Mouse (Mus musculus) erythroblast, adult 5-6 weeks (primary cell): ENCODE data around the gene Fbxl16. TPM values are rescaled to one million over a fixed set of nuclear protein-coding genes. Genes with fewer than 3 reads are reported as not detected.

Source experiments
- ATAC-seq: replicated peaks from 2 replicates; pipeline ENCODE4 v1.8.0; 2016; ENCODE audit warnings: moderate number of reproducible peaks, mild to moderate bottlenecking, moderate TSS enrichment, inconsistent platforms; ENCODE audit not compliant: poor library complexity, low FRiP score, severe bottlenecking
- total RNA-seq, 2 experiments: library from RNA; stranded (forward) in 1 of 2; stranded (reverse) in 1 of 2; fragments of 150-400 nt in 1 of 2; fragments of 200-764, 138-1000 nt in 1 of 2; gene quantifications; 2 replicates each; pipeline versions ENCODE4 v1.2.3 to v1.2.4; 2015 to 2017; ENCODE audit warnings: low replicate concordance in 2 of 2

Fbxl16 gene
- total RNA-seq, 2 experiments from 2014 or later, result 0.17 TPM; not detected in 1

- ATAC-seq, result no peak
Measured at GRCm38 (mm10) chr17:25837533-25837932, 28.6 kb downstream of the Fbxl16 start.

GRCm38 (mm10) chr17:25838904-25839303, 30.0 kb downstream of the Fbxl16 start:
- ATAC-seq, result no peak

GRCm38 (mm10) chr17:25839455-25840235, 30.8 kb downstream of the Fbxl16 start:
- ATAC-seq, result no peak

GRCm38 (mm10) chr17:25840519-25840918, 31.6 kb downstream of the Fbxl16 start:
- ATAC-seq, result no peak

- ATAC-seq, result no peak
Measured at GRCm38 (mm10) chr17:25841117-25841880, 32.4 kb downstream of the Fbxl16 start, which contains the start of gene Gm20683. Gene Gm20683 (minus strand): TSS chr17:25841763.

- no peak for ATAC-seq
Measured at GRCm38 (mm10) chr17:25842509-25842908, 33.6 kb downstream of the Fbxl16 start.

GRCm38 (mm10) chr17:25843122-25843521, 34.2 kb downstream of the Fbxl16 start:
- ATAC-seq, result no peak

GRCm38 (mm10) chr17:25843636-25844395, 34.9 kb downstream of the Fbxl16 start:
- ATAC-seq, result peak; percentile 44

GRCm38 (mm10) chr17:25844396-25844901, 35.6 kb downstream of the Fbxl16 start, which contains the start of gene Rhot2:
Gene Rhot2 (minus strand): TSS chr17:25844851.
- ATAC-seq, result peak; percentile 89

GRCm38 (mm10) chr17:25860229-25860628, 51.3 kb downstream of the Fbxl16 start:
- ATAC-seq, result no peak

- ATAC-seq, result peak; percentile 94
Measured at GRCm38 (mm10) chr17:25860832-25861703, 52.2 kb downstream of the Fbxl16 start, which contains the start of gene Wdr90. Gene Wdr90 (minus strand): TSS chr17:25861501.

GRCm38 (mm10) chr17:25861704-25862612, 53.1 kb downstream of the Fbxl16 start:
- ATAC-seq, result no peak

GRCm38 (mm10) chr17:25863681-25864080, 54.8 kb downstream of the Fbxl16 start:
- no peak for ATAC-seq

- no peak for ATAC-seq
Measured at GRCm38 (mm10) chr17:25864311-25864710, 55.4 kb downstream of the Fbxl16 start.

- no peak for ATAC-seq
Measured at GRCm38 (mm10) chr17:25865288-25865687, 56.4 kb downstream of the Fbxl16 start.

GRCm38 (mm10) chr17:25866172-25866571, 57.3 kb downstream of the Fbxl16 start:
- no peak for ATAC-seq

GRCm38 (mm10) chr17:25867509-25867835, 58.6 kb downstream of the Fbxl16 start:
- no peak for ATAC-seq
